In the genomic region with DNA sequence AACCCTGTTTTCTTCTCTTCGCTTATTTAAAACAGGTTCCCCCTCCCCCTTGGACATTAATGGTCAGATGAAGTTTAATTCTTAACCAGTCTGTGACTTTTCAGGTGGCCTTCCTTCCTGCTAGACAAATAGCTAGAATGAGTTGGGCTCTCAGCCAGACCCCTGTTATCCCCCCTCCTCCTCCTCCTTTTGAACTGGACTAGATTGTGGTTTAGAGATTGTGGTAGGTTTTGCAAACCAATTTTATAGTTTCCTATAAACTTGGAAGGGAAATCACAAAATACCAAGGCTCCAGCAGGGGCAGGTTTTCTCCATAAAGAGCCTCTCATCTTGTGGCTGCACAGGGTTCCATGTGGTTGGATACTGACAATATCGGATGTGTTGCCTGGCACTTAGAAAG, we compare ENCODE assay signal across 15 mouse cellular contexts.
A peak's percentile ranks its signal among the peaks of the same experiment; 100 is the strongest.
DNase-seq lines count a peak whose midpoint lies in the region; ATAC-seq and TF ChIP-seq lines count a peak whose summit lies in the region.
"Had no signal": no experiment of that assay in that cellular context is flagged by ENCODE, and none has a peak within 500 bp of the region (broad histone marks: within the 10 kb centered on the region; RNA-seq: fewer than 3 reads in every experiment).

No protein-coding gene starts in this region.

- H3K9ac ChIP-seq in MEL (ENCODE audit: control insufficient read depth, low read depth, low read length, poor library complexity, severe bottlenecking), result no peak overlapping the region
- no peak overlapping the region for H3K9ac ChIP-seq in hindbrain, postnatal 0 days (replicated peaks; ENCODE audit: low read length)
- H3K9ac ChIP-seq: midbrain, embryonic 12.5 days had no signal

- H3K4me1 ChIP-seq in MEL (ENCODE audit: control insufficient read depth in 1 of 2, insufficient read depth in 2 of 2, low read length in 2 of 2), result peaks cover 0 to 9% of the 10 kb centered on the region in 2 experiments; a peak in 2 of 4 replicates
- H3K4me1 ChIP-seq in kidney, adult 2 months (ENCODE audit: control insufficient read depth, insufficient read depth, low read length), result peaks cover 21% of the 10 kb centered on the region
- H3K4me1 ChIP-seq in hindbrain, postnatal 0 days (ENCODE audit: insufficient read depth, low read length), result peaks cover 4% of the 10 kb centered on the region; the same call in 1 of the 2 replicates

- H3K36me3 ChIP-seq in MEL (ENCODE audit: control insufficient read depth in 1 of 2, insufficient read depth in 2 of 2, low read length in 2 of 2), result peaks cover 0 to 2% of the 10 kb centered on the region in 2 experiments; a peak in 1 of 4 replicates
- no peaks in the 10 kb centered on the region for H3K36me3 ChIP-seq in kidney, adult 2 months (ENCODE audit: control insufficient read depth, insufficient read depth, low read length)
- H3K36me3 ChIP-seq in hindbrain, postnatal 0 days (ENCODE audit: insufficient read depth, low read length), result no peaks in the 10 kb centered on the region
- H3K36me3 ChIP-seq: hindbrain, embryonic 10.5 days; midbrain, embryonic 12.5 days had no signal

- no peaks in the 10 kb centered on the region for H3K27me3 ChIP-seq in MEL (ENCODE audit: control insufficient read depth in 1 of 2, insufficient read depth in 2 of 2, low read length in 2 of 2)
- H3K27me3 ChIP-seq in kidney, adult 2 months (replicated peaks; ENCODE audit: control insufficient read depth, insufficient read depth, low read length), result no peaks in the 10 kb centered on the region
- no peaks in the 10 kb centered on the region for H3K27me3 ChIP-seq in hindbrain, postnatal 0 days (ENCODE audit: insufficient read depth, low read length)

- no peak overlapping the region for H3K4me3 ChIP-seq in MEL (ENCODE audit: control insufficient read depth in 1 of 2, insufficient read depth in 1 of 2, low read depth in 2 of 2, low read length in 2 of 2)
- H3K4me3 ChIP-seq in kidney, adult 2 months (ENCODE audit: insufficient read depth, low read depth, low read length), result no peak overlapping the region
- no peak overlapping the region for H3K4me3 ChIP-seq in hindbrain, postnatal 0 days (ENCODE audit: low read length)
- H3K4me3 ChIP-seq: hindbrain, embryonic 10.5 days; midbrain, embryonic 12.5 days had no signal

- H3K4me2 ChIP-seq in hindbrain, postnatal 0 days (ENCODE audit: low read depth, low read length), result no peak overlapping the region
- H3K4me2 ChIP-seq: midbrain, embryonic 12.5 days had no signal

- no peak for ATAC-seq in hindbrain, postnatal 0 days

- no peaks in the 10 kb centered on the region for H3K9me3 ChIP-seq in MEL (replicated peaks; ENCODE audit: insufficient read depth, low read length)
- H3K9me3 ChIP-seq in hindbrain, postnatal 0 days (ENCODE audit: low read length), result no peaks in the 10 kb centered on the region
- H3K9me3 ChIP-seq: hindbrain, embryonic 10.5 days; midbrain, embryonic 12.5 days had no signal

- TF ChIP-seq CTCF in MEL (IDR thresholded peaks at IDR 0.05 in 2 of 3, conservative IDR thresholded peaks at IDR 0.05 in 1 of 3; ENCODE audit: control insufficient read depth in 1 of 3, insufficient read depth in 1 of 3, low read depth in 2 of 3, low read length in 3 of 3, poor library complexity in 1 of 3, severe bottlenecking in 1 of 3), result no peak
- no peak for TF ChIP-seq CTCF in kidney, adult 2 months (conservative IDR thresholded peaks at IDR 0.05; ENCODE audit: insufficient read depth, insufficient read length, low read depth, low read length)
- no peak for TF ChIP-seq CTCF in hindbrain, postnatal 0 days (IDR thresholded peaks at IDR 0.05; ENCODE audit: low read depth)

- no peak for TF ChIP-seq RAD21 in MEL (IDR thresholded peaks at IDR 0.05; ENCODE audit: low read depth, low read length)

- no peaks in the 10 kb centered on the region for H3K79me2 ChIP-seq in MEL (ENCODE audit: control insufficient read depth, insufficient read depth, low read length, poor library complexity)

- TF ChIP-seq EP300 in MEL (IDR thresholded peaks at IDR 0.05; ENCODE audit: low read depth in 1 of 2, low read length in 2 of 2), result no peak

- no peak for TF ChIP-seq POLR2A in MEL (IDR thresholded peaks at IDR 0.05; ENCODE audit: control insufficient read depth in 1 of 2, insufficient read depth in 1 of 2, low read depth in 1 of 2, low read length in 2 of 2, poor library complexity in 1 of 2)
- no peak for TF ChIP-seq POLR2A in kidney, adult 2 months (IDR thresholded peaks at IDR 0.05; ENCODE audit: low read depth, low read length)

- 28% methylated on average over 2 of the region's 2 CpGs for WGBS in kidney, adult 2 months
- 81% methylated on average over 2 of the region's 2 CpGs for WGBS in hindbrain, postnatal 0 days

- intact Hi-C loops in heart, postnatal 10 days (cut with DNase I), result no loop called here

- DNase-seq in MEL (ENCODE audit: low read depth, low spot score) (peak; percentile 21), MN1 (ENCODE audit: low spot score) (no peak)
- peak; percentile 51 for DNase-seq in Muller cell, postnatal 12 days (ENCODE audit: inconsistent ontology term)
- DNase-seq in kidney, adult 2 months, result peak; percentile 90
- peak; percentile 70 for DNase-seq in kidney, postnatal 10 days
- no peak for DNase-seq in hindbrain, postnatal 0 days (ENCODE audit: low spot score)
- DNase-seq in heart, postnatal 10 days, result no peak
- DNase-seq: adrenal gland, postnatal 14 days; heart, adult 11 months; liver; lung, adult 18-20 months; thymus, postnatal 14 days had no signal

- no peak overlapping the region for H3K27ac ChIP-seq in MEL (ENCODE audit: control insufficient read depth, low read depth, low read length)
- 0 out of 2 replicates have a peak overlapping the region, but pooled peaks have one; percentile 53 for H3K27ac ChIP-seq in kidney, adult 2 months (ENCODE audit: insufficient read depth, low read depth, low read length)
- no peak overlapping the region for H3K27ac ChIP-seq in hindbrain, postnatal 0 days
- H3K27ac ChIP-seq: hindbrain, embryonic 10.5 days; macrophage; midbrain, embryonic 12.5 days had no signal

TF ChIP-seq in MEL, 35 proteins besides CTCF, POLR2A, EP300 and RAD21:
- TF ChIP-seq RCOR1 (IDR thresholded peaks at IDR 0.05; ENCODE audit: low read depth, low read length), result peak; percentile 53
- TF ChIP-seq SIN3A (IDR thresholded peaks at IDR 0.05; ENCODE audit: low read length), result no peak

Comparison
In these comparisons a context has a peak if more than half of its experiments do, and no peak if none do; other contexts are left out.
1. DNase-seq: peak in MEL (single experiment), Muller cell, postnatal 12 days (single experiment), kidney, adult 2 months (single experiment) and kidney, postnatal 10 days (single experiment); none in MN1 (single experiment), hindbrain, postnatal 0 days (single experiment) and heart, postnatal 10 days (0 of 2).